Mouse (Mus musculus): Measurements from ENCODE around the gene Il12rb2. TPM values are rescaled to one million over a fixed set of nuclear protein-coding genes. Genes with fewer than 3 reads are reported as not detected.

Gene Il12rb2
- polyA plus RNA-seq (2012; rRNA removed) (0.31 and 0.33 TPM in 2 replicates), polyA plus RNA-seq (2014; fragmentation: Nextera tagmentation; extraction: Ambion mirVana) (0.08 TPM in 2 replicates)

- Histone ChIP-seq H3K4me2 (replicated peaks; ENCODE audit: low read depth, low read length, severe bottlenecking) (peak within 1 kb of the TSS; percentile 38), H3K4me1 (ENCODE audit: control insufficient read depth, insufficient read depth, low read length) (no peaks in the 10 kb centered on the region), H3K27ac (replicated peaks; ENCODE audit: low read depth, low read length) (no peak within 1 kb of the TSS), H3K9me3 (ENCODE audit: control insufficient read depth, low read length) (no peaks in the 10 kb centered on the region), H3K9ac (ENCODE audit: low read depth, low read length, severe bottlenecking) (no peak within 1 kb of the TSS), H3K36me3 (ENCODE audit: control insufficient read depth, insufficient read depth, low read length) (no peaks in the 10 kb centered on the region), H3K27me3 (ENCODE audit: control insufficient read depth, insufficient read depth, low read length) (peaks cover 14% of the 10 kb centered on the region; the same call in 1 of the 2 replicates), H3K4me3 (replicated peaks; ENCODE audit: low read length) (peak within 1 kb of the TSS; percentile 17)
- TF ChIP-seq POLR2A (IDR thresholded peaks at IDR 0.05; ENCODE audit: borderline replicate concordance, extremely low read depth, insufficient read depth, insufficient read length), result no peak
- ATAC-seq (ENCODE audit: low FRiP score, low read depth), result no peak
- 3% methylated on average over 26 of the region's 26 CpGs for WGBS
- no peak for DNase-seq (ENCODE audit: low spot score)
These were observed at the start of gene Il12rb2 for GRCm38 (mm10) chr6:67375982-67376391. Gene Il12rb2, minus strand, starts transcription at chr6:67376188.

DNA sequence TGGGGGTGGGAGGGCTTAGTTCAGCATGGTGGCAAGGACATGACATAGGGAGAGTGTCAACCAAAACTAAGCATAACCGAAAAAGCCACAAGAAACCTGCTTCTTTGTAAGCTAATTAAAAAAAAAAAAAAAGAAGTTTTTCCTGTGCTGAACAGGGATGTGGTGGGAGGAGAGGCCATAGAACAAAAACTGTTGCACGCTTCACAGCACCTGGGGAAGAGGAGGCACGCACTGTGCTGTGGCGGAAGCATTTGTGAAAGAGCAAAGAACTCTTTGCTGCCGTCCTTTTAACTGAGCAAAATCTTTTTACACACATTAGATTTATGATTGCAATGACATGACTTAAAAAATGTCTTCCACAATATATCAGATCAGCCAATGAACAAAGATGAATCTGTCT, 45.8 kb upstream of the Il12rb2 start:
- Histone ChIP-seq H3K4me3 (replicated peaks; ENCODE audit: low read length) (no peak overlapping the region), H3K4me2 (replicated peaks; ENCODE audit: low read depth, low read length, severe bottlenecking) (no peak overlapping the region), H3K27ac (replicated peaks; ENCODE audit: low read depth, low read length) (no peak overlapping the region), H3K4me1 (ENCODE audit: control insufficient read depth, insufficient read depth, low read length) (no peaks in the 10 kb centered on the region), H3K9me3 (ENCODE audit: control insufficient read depth, low read length) (no peaks in the 10 kb centered on the region), H3K36me3 (ENCODE audit: control insufficient read depth, insufficient read depth, low read length) (no peaks in the 10 kb centered on the region), H3K9ac (ENCODE audit: low read depth, low read length, severe bottlenecking) (no peak overlapping the region), H3K27me3 (ENCODE audit: control insufficient read depth, insufficient read depth, low read length) (no peaks in the 10 kb centered on the region)
- no peak for ATAC-seq (ENCODE audit: low FRiP score, low read depth)
- no peak for TF ChIP-seq POLR2A (IDR thresholded peaks at IDR 0.05; ENCODE audit: borderline replicate concordance, extremely low read depth, insufficient read depth, insufficient read length)
- no peak for DNase-seq (ENCODE audit: low spot score)
- WGBS, result 85% methylated on average over 5 of the region's 5 CpGs

- Histone ChIP-seq H3K4me2 (replicated peaks; ENCODE audit: low read depth, low read length, severe bottlenecking) (no peak overlapping the region), H3K9ac (ENCODE audit: low read depth, low read length, severe bottlenecking) (no peak overlapping the region), H3K9me3 (ENCODE audit: control insufficient read depth, low read length) (no peaks in the 10 kb centered on the region), H3K4me3 (replicated peaks; ENCODE audit: low read length) (no peak overlapping the region), H3K27me3 (ENCODE audit: control insufficient read depth, insufficient read depth, low read length) (no peaks in the 10 kb centered on the region), H3K4me1 (ENCODE audit: control insufficient read depth, insufficient read depth, low read length) (no peaks in the 10 kb centered on the region), H3K36me3 (ENCODE audit: control insufficient read depth, insufficient read depth, low read length) (no peaks in the 10 kb centered on the region), H3K27ac (replicated peaks; ENCODE audit: low read depth, low read length) (no peak overlapping the region)
- ATAC-seq (ENCODE audit: low FRiP score, low read depth) (no peak), DNase-seq (ENCODE audit: low spot score) (no peak)
- TF ChIP-seq POLR2A (IDR thresholded peaks at IDR 0.05; ENCODE audit: borderline replicate concordance, extremely low read depth, insufficient read depth, insufficient read length), result no peak
- 81% methylated on average over 3 of the region's 3 CpGs for WGBS
These were observed 40.6 kb upstream of the Il12rb2 start for GRCm38 (mm10) chr6:67416557-67416956.

DNA sequence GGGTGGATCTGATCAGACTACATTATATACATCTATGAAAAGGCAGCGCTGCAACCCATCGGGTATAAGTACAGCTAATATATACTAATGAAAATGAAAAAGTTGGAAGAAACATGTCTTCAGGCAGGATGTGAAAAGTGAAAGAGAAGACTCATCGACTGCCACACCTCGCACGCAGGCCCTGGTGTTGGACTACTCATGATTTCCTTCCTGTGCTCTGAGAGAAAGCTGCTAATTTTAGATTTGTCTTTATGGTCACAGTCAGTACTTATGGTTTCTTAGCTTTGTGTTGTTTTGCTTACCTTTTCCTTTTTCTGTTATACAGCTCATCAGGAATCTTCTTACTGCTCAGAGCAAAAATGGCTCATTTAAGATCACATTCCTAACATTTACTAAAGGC, 39.3 kb upstream of the Il12rb2 start:
- WGBS, result 94% methylated on average over 5 of the region's 5 CpGs
- no peak for TF ChIP-seq POLR2A (IDR thresholded peaks at IDR 0.05; ENCODE audit: borderline replicate concordance, extremely low read depth, insufficient read depth, insufficient read length)
- H3K27me3 ChIP-seq (ENCODE audit: control insufficient read depth, insufficient read depth, low read length), result no peaks in the 10 kb centered on the region
- DNase-seq (ENCODE audit: low spot score) (no peak), ATAC-seq (ENCODE audit: low FRiP score, low read depth) (no peak)
- no peaks in the 10 kb centered on the region for H3K36me3 ChIP-seq (ENCODE audit: control insufficient read depth, insufficient read depth, low read length)
- no peaks in the 10 kb centered on the region for H3K4me1 ChIP-seq (ENCODE audit: control insufficient read depth, insufficient read depth, low read length)
- no peak overlapping the region for H3K9ac ChIP-seq (ENCODE audit: low read depth, low read length, severe bottlenecking)
- H3K4me2 ChIP-seq (replicated peaks; ENCODE audit: low read depth, low read length, severe bottlenecking), result no peak overlapping the region
- no peak overlapping the region for H3K27ac ChIP-seq (replicated peaks; ENCODE audit: low read depth, low read length)
- H3K4me3 ChIP-seq (replicated peaks; ENCODE audit: low read length), result no peak overlapping the region
- no peaks in the 10 kb centered on the region for H3K9me3 ChIP-seq (ENCODE audit: control insufficient read depth, low read length)

DNA sequence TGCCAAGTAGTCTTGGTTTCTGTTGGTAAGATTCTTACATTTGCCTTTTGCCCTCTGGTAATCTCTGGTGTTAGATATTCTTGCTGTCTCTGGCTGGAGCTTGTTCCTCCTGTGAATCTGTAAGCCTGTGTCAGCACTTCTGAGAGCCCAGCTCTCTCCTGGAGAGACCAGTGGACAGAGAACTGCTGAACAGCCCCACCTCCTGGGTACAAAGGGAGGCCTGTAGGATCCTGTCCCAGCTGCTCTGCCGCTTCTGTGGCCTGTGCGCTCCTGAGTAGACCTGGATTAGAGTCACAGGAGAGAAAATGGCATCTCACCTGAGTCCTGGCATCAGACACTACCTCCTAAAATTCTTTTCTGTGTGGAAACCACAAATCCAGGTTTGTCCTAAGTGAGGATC, 37.4 kb upstream of the Il12rb2 start:
- WGBS, result 72% methylated on average over 2 of the region's 2 CpGs
- ATAC-seq (ENCODE audit: low FRiP score, low read depth), result no peak

GRCm38 (mm10) chr6:67405281-67405682, 29.3 kb upstream of the Il12rb2 start:
- TF ChIP-seq POLR2A (IDR thresholded peaks at IDR 0.05; ENCODE audit: borderline replicate concordance, extremely low read depth, insufficient read depth, insufficient read length), result no peak
- DNase-seq (ENCODE audit: low spot score), result no peak
- Histone ChIP-seq H3K4me2 (replicated peaks; ENCODE audit: low read depth, low read length, severe bottlenecking) (no peak overlapping the region), H3K36me3 (ENCODE audit: control insufficient read depth, insufficient read depth, low read length) (no peaks in the 10 kb centered on the region), H3K27ac (replicated peaks; ENCODE audit: low read depth, low read length) (no peak overlapping the region), H3K9me3 (ENCODE audit: control insufficient read depth, low read length) (no peaks in the 10 kb centered on the region), H3K4me1 (ENCODE audit: control insufficient read depth, insufficient read depth, low read length) (no peaks in the 10 kb centered on the region), H3K9ac (ENCODE audit: low read depth, low read length, severe bottlenecking) (no peak overlapping the region), H3K4me3 (replicated peaks; ENCODE audit: low read length) (no peak overlapping the region), H3K27me3 (ENCODE audit: control insufficient read depth, insufficient read depth, low read length) (no peaks in the 10 kb centered on the region)
- no peak for ATAC-seq (ENCODE audit: low FRiP score, low read depth)
- 88% methylated on average over 3 of the region's 3 CpGs for WGBS

More for the DNA sequence above, 37.4 kb upstream of the Il12rb2 start:
- Histone ChIP-seq H3K27me3 (ENCODE audit: control insufficient read depth, insufficient read depth, low read length) (no peaks in the 10 kb centered on the region), H3K4me1 (ENCODE audit: control insufficient read depth, insufficient read depth, low read length) (no peaks in the 10 kb centered on the region), H3K27ac (replicated peaks; ENCODE audit: low read depth, low read length) (no peak overlapping the region), H3K36me3 (ENCODE audit: control insufficient read depth, insufficient read depth, low read length) (no peaks in the 10 kb centered on the region), H3K4me3 (replicated peaks; ENCODE audit: low read length) (no peak overlapping the region), H3K9ac (ENCODE audit: low read depth, low read length, severe bottlenecking) (no peak overlapping the region), H3K9me3 (ENCODE audit: control insufficient read depth, low read length) (no peaks in the 10 kb centered on the region), H3K4me2 (replicated peaks; ENCODE audit: low read depth, low read length, severe bottlenecking) (no peak overlapping the region)
- TF ChIP-seq POLR2A (IDR thresholded peaks at IDR 0.05; ENCODE audit: borderline replicate concordance, extremely low read depth, insufficient read depth, insufficient read length), result no peak
- DNase-seq (ENCODE audit: low spot score), result no peak

Measured in limb, embryonic 14.5 days (tissue).